Mouse (Mus musculus) neural tube, embryonic 15.5 days (tissue): ENCODE measurements at regions not wholly inside any gene's neighbourhood (a gene's known extent, or its start where the extent isn't known, plus 50 kb on each side); places are given as distances from the start of the nearest gene placed in this dataset.

Experiments used
- ATAC-seq: fragments of 200-750 bp; cut with Nextera tagmentation; 2 replicates; pipeline ENCODE4 v1.8.0; 2017; ENCODE audit warnings: mild to moderate bottlenecking, moderate TSS enrichment, moderate library complexity; ENCODE audit not compliant: low FRiP score
- H3K27ac ChIP-seq: fragments of 300-500 bp; sonication (generic); replicated peaks from 2 replicates; pipeline ENCODE4 v1.5.1; 2015; ENCODE audit warnings: mild to moderate bottlenecking, inconsistent platforms
- H3K27me3 ChIP-seq: fragments of 300-500 bp; sonication (generic); replicated peaks from 2 replicates; pipeline ENCODE4 v1.6.1; 2015; ENCODE audit warnings: inconsistent platforms
- H3K36me3 ChIP-seq: fragments of 300-500 bp; sonication (generic); 2 replicates; pipeline ENCODE4 v1.6.1; 2015; ENCODE audit warnings: inconsistent platforms
- H3K4me1 ChIP-seq: fragments of 300-500 bp; sonication (generic); 2 replicates; pipeline ENCODE4 v1.6.1; 2015; ENCODE audit warnings: inconsistent platforms
- H3K4me2 ChIP-seq: fragments of 300-500 bp; sonication (generic); 2 replicates; pipeline ENCODE4 v1.6.1; 2015; ENCODE audit warnings: inconsistent platforms, mild to moderate bottlenecking, moderate library complexity
- H3K4me3 ChIP-seq: fragments of 300-500 bp; sonication (generic); replicated peaks from 2 replicates; pipeline ENCODE4 v1.5.1; 2015; ENCODE audit warnings: mild to moderate bottlenecking, inconsistent platforms
- H3K9ac ChIP-seq: fragments of 300-500 bp; sonication (generic); replicated peaks from 2 replicates; pipeline ENCODE4 v1.6.1; 2015; ENCODE audit warnings: mild to moderate bottlenecking, inconsistent platforms
- H3K9me3 ChIP-seq: fragments of 300-500 bp; sonication (generic); replicated peaks from 2 replicates; pipeline ENCODE4 v1.6.1; 2016; ENCODE audit warnings: inconsistent platforms
- WGBS: fragments of 180-500 bp; shearing (Covaris S2); methylation state at CpG from one replicate; pipeline ENCODE4 v1.1.7; 2015; ENCODE audit warnings: mixed read lengths; 5-methylcytosine and 5-hydroxymethylcytosine counted together

DNA sequence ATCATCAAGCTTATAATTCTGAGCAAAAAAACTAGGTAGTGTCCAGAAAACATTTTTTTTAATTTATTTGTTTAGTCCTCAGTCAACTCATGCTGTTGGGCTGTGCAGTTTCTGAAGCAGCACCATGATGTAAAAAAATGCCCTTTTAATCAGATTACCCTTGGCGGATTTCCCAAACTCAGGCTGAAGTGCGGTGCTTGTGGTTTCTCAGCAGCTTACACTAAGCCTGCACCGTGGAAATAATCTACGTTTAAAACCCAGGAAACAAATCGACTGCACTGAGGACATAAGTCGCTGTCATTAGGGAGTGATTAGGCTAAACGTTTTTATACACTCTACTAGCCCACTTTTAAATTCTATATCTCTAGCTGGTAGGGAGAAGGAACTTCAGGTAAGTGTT is 623.4 kb upstream of the Cypt12 start:
- no peaks in the 10 kb centered on the region for H3K9me3 ChIP-seq
- no peak overlapping the region for H3K4me3 ChIP-seq
- H3K9ac ChIP-seq = no peak overlapping the region
- peak overlapping the region; percentile 89 for H3K27ac ChIP-seq
- WGBS = 37% methylated on average over 7 of the region's 7 CpGs
- peak overlapping the region; percentile 41 for H3K4me2 ChIP-seq
- H3K27me3 ChIP-seq = no peaks in the 10 kb centered on the region
- H3K36me3 ChIP-seq = no peaks in the 10 kb centered on the region
- ATAC-seq = peak; percentile 33; the same call in 1 of the 2 replicates
- peaks cover 3% of the 10 kb centered on the region; the same call in 1 of the 2 replicates for H3K4me1 ChIP-seq

- H3K27me3 ChIP-seq = no peaks in the 10 kb centered on the region
- no peaks in the 10 kb centered on the region for H3K9me3 ChIP-seq
- peak overlapping the region; percentile 41 for H3K4me2 ChIP-seq
- H3K4me1 ChIP-seq = peaks cover 5% of the 10 kb centered on the region
- peak overlapping the region; percentile 33; the same call in 1 of the 2 replicates for H3K9ac ChIP-seq
- H3K4me3 ChIP-seq = no peak overlapping the region
- no peaks in the 10 kb centered on the region for H3K36me3 ChIP-seq
- H3K27ac ChIP-seq = peak overlapping the region; percentile 89
- 43% methylated on average over 2 of the region's 2 CpGs for WGBS
- no peak for ATAC-seq
Observed at GRCm38 (mm10) chr3:17325821-17326220, 622.4 kb upstream of the Cypt12 start.

GRCm38 (mm10) chr3:17326292-17326691 is 621.9 kb upstream of the Cypt12 start:
- Histone ChIP-seq H3K27me3 (no peaks in the 10 kb centered on the region), H3K4me2 (peak overlapping the region; percentile 41), H3K9ac (no peak overlapping the region), H3K4me1 (peaks cover 5% of the 10 kb centered on the region), H3K36me3 (no peaks in the 10 kb centered on the region), H3K4me3 (no peak overlapping the region), H3K27ac (peak overlapping the region; percentile 89), H3K9me3 (no peaks in the 10 kb centered on the region)
- ATAC-seq = peak; percentile 36; the same call in 1 of the 2 replicates
- 45% methylated on average over 8 of the region's 8 CpGs for WGBS

GRCm38 (mm10) chr3:17326774-17327173 is 621.4 kb upstream of the Cypt12 start:
- peak overlapping the region; percentile 89 for H3K27ac ChIP-seq
- no peak overlapping the region for H3K9ac ChIP-seq
- WGBS = 47% methylated on average over 4 of the region's 4 CpGs
- no peak overlapping the region for H3K4me3 ChIP-seq
- peak overlapping the region; percentile 41 for H3K4me2 ChIP-seq
- no peaks in the 10 kb centered on the region for H3K36me3 ChIP-seq
- no peaks in the 10 kb centered on the region for H3K27me3 ChIP-seq
- H3K9me3 ChIP-seq = no peaks in the 10 kb centered on the region
- H3K4me1 ChIP-seq = peaks cover 5% of the 10 kb centered on the region
- peak; percentile 19 for ATAC-seq

DNA sequence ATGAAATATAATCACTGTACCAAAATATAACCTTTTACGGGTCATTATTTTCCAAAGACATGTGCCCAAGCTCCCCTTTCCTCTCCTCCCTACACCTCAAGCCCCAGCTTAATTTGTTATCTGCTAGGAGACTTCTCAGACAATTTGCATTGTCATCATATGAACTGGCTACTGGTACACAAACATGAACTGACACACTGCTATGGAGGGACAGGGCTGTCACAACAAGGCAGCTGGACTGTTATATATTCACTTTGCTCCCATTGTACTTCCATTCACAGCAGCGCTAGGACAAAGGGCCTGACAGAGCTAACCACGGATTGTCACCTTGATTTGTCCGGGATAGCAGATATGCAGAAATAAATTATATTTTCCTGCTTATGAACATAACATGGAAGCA is 620.5 kb upstream of the Cypt12 start:
- WGBS = 44% methylated on average over 4 of the region's 4 CpGs
- H3K4me1 ChIP-seq = peaks cover 5% of the 10 kb centered on the region

DNA sequence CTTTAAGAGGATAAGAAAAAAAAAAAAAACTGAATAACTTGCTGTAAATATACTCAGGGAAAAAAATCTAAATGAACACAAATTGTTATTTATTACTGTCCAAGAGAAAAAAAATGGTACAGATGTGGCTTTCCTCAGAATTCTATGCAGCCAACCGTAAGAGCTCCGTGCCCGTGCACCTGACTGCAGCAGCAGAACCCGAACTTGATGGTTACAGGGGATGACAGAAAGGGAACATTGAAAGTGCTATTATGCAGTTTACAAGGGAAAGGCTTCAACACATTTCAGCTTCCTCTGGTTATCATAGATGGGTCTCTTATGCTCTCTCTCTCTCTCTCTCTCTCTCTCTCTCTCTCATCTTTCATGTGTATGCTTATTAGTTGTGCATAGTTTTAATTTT is 618.8 kb upstream of the Cypt12 start:
- Histone ChIP-seq H3K27ac (peak overlapping the region; percentile 89), H3K27me3 (no peaks in the 10 kb centered on the region), H3K36me3 (no peaks in the 10 kb centered on the region), H3K4me3 (no peak overlapping the region), H3K4me1 (peaks cover 5% of the 10 kb centered on the region), H3K4me2 (peak overlapping the region; percentile 35), H3K9me3 (no peaks in the 10 kb centered on the region), H3K9ac (0 out of 2 replicates have a peak overlapping the region, but pooled peaks have one; percentile 17)
- no peak for ATAC-seq
- 37% methylated on average over 4 of the region's 4 CpGs for WGBS

More for the DNA sequence above, 620.5 kb upstream of the Cypt12 start:
- Histone ChIP-seq H3K36me3 (no peaks in the 10 kb centered on the region), H3K27me3 (no peaks in the 10 kb centered on the region), H3K9me3 (no peaks in the 10 kb centered on the region), H3K4me3 (no peak overlapping the region), H3K9ac (peak overlapping the region; percentile 1), H3K4me2 (peak overlapping the region; percentile 35; the same call in 1 of the 2 replicates), H3K27ac (peak overlapping the region; percentile 89)
- peak; percentile 51 for ATAC-seq

- Histone ChIP-seq H3K4me1 (peaks cover 5% of the 10 kb centered on the region), H3K27ac (peak overlapping the region; percentile 80), H3K27me3 (no peaks in the 10 kb centered on the region), H3K9ac (peak overlapping the region; percentile 23; the same call in 1 of the 2 replicates), H3K36me3 (no peaks in the 10 kb centered on the region), H3K9me3 (no peaks in the 10 kb centered on the region), H3K4me3 (no peak overlapping the region), H3K4me2 (peak overlapping the region; percentile 20; the same call in 1 of the 2 replicates)
- ATAC-seq = peak; percentile 55
- 38% methylated on average over 6 of the region's 6 CpGs for WGBS
Observed at GRCm38 (mm10) chr3:17330429-17331373, 617.5 kb upstream of the Cypt12 start.

- ATAC-seq = no peak
- 90% methylated on average over 3 of the region's 3 CpGs for WGBS
- H3K9me3 ChIP-seq = no peaks in the 10 kb centered on the region
Observed at GRCm38 (mm10) chr3:17360253-17360652, 588.0 kb upstream of the Cypt12 start.

More at GRCm38 (mm10) chr3:17360253-17360652, 588.0 kb upstream of the Cypt12 start:
- Histone ChIP-seq H3K4me1 (no peaks in the 10 kb centered on the region), H3K36me3 (no peaks in the 10 kb centered on the region), H3K4me2 (no peak overlapping the region), H3K4me3 (no peak overlapping the region), H3K9ac (no peak overlapping the region), H3K27me3 (no peaks in the 10 kb centered on the region), H3K27ac (no peak overlapping the region)
